Mouse (Mus musculus) ES-E14 (cell line): Measurements from ENCODE around the gene Naga.

Source experiments
- CHD2 ChIP-seq: IDR thresholded peaks from 2 replicates; pipeline ENCODE4 v1.6.1; 2014; ENCODE audit warnings: mild to moderate bottlenecking, low read depth, low read length, inconsistent platforms
- MAFK ChIP-seq: IDR thresholded peaks from 2 replicates; pipeline ENCODE4 v1.6.1; 2014; ENCODE audit warnings: mild to moderate bottlenecking, low read depth, low read length, inconsistent platforms; ENCODE audit not compliant: insufficient read depth

GRCm38 (mm10) chr15:82382441-82382840 lies 43.7 kb upstream of the Naga start:
- no peak for TF ChIP-seq MAFK
- TF ChIP-seq CHD2, result no peak
